Mouse (Mus musculus): ENCODE measurements around the gene Cyp21a1. TPM values are rescaled to one million over a fixed set of nuclear protein-coding genes. Genes with fewer than 3 reads are reported as not detected.
"Not testable (repeated sequence)": the region's sequence is repeated elsewhere in the genome, so short reads cannot be mapped to it uniquely, and the experiment has no call there.

The Cyp21a1 gene
- polyA plus RNA-seq, 1 experiment from 2014 or later, result not detected

DNA sequence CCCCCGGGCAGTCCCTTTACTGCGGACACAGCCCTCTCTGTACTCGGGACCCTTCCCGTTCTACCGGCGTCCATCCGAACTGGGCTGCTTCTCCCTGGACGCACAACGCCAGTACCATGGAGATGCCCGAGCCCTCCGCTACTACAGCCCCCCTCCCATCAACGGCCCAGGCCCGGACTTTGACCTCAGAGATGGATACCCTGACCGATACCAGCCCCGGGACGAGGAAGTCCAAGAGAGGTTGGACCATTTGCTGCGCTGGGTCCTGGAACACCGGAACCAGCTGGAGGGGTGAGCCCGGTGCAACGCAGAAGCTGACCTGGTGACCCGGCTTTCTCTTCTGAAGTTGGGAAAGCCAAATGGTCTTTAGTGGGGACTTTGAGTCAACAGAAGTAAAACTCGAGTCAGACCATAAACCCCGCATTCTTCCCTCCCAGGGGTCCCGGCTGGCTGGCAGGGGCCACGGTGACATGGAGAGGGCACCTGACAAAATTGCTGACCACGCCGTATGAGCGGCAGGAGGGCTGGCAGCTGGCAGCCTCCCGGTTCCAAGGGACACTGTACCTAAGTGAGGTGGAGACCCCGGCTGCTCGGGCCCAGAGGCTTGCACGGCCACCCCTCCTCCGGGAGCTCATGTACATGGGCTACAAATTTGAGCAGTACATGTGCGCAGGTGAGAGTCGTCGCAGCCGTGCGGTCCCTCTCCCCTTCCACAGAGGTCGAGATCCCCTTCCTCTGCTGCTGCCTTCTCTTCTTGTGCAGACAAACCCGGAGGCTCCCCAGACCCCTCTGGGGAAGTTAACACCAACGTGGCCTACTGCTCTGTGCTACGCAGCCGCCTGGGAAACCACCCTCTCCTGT is 33.3 kb upstream of the Cyp21a1 start:
- Histone ChIP-seq H3K9ac (ENCODE audit: low read length) (peak overlapping the region; percentile 75), H3K4me3 (ENCODE audit: low read length) (peak overlapping the region; percentile 81), H3K27ac (ENCODE audit: low read length) (peak overlapping the region; percentile 59), H3K4me1 (ENCODE audit: control insufficient read depth, insufficient read depth, low read length) (peaks cover 18% of the 10 kb centered on the region), H3K36me3 (ENCODE audit: control insufficient read depth, insufficient read depth) (peaks cover 18% of the 10 kb centered on the region), H3K27me3 (ENCODE audit: control insufficient read depth, insufficient read depth, low read length) (no peaks in the 10 kb centered on the region), H3K4me2 (ENCODE audit: low read depth, low read length) (peak overlapping the region; percentile 98), H3K9me3 (replicated peaks; ENCODE audit: control insufficient read depth, low read length) (no peaks in the 10 kb centered on the region)
- ATAC-seq (replicated peaks; ENCODE audit: extremely low read depth, insufficient read depth, low FRiP score), result no peak
- WGBS, result 35% methylated on average over 43 of the region's 43 CpGs

DNA sequence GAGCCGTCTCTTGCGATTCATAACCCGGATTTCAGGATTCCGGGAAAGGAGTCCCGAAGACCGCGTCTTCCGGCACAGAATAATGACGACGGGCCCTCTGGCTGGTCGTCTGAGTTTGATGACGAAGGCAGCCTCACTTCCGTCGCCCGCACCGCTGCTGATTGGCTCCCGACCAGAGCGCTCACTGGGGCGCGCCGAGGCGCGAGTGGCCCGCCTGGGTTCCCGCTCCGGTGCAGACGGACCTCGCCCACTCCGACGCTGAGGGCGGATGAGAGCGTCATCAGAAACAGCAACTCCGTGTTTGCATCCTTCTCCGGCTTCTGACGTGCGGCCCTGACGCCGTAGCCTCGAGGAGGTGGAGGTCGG is 32.5 kb upstream of the Cyp21a1 start, which contains the start of the genes Stk19 and Dxo:
Gene Stk19, minus strand, starts transcription at position 90 of the 366 bp plus-strand sequence.
Gene Dxo, plus strand, starts transcription at position 164 of the 366 bp plus-strand sequence.
- peak within 1 kb of the TSS; percentile 81 for H3K4me3 ChIP-seq (ENCODE audit: low read length)
- no peaks in the 10 kb centered on the region for H3K9me3 ChIP-seq (replicated peaks; ENCODE audit: control insufficient read depth, low read length)
- peak; percentile 94 for ATAC-seq (replicated peaks; ENCODE audit: extremely low read depth, insufficient read depth, low FRiP score)
- H3K4me1 ChIP-seq (ENCODE audit: control insufficient read depth, insufficient read depth, low read length), result peaks cover 18% of the 10 kb centered on the region
- WGBS, result under 1% methylated on average over 40 of the region's 40 CpGs
- no peaks in the 10 kb centered on the region for H3K27me3 ChIP-seq (ENCODE audit: control insufficient read depth, insufficient read depth, low read length)
- peak within 1 kb of the TSS; percentile 75 for H3K9ac ChIP-seq (ENCODE audit: low read length)
- peak within 1 kb of the TSS; percentile 59 for H3K27ac ChIP-seq (ENCODE audit: low read length)
- H3K36me3 ChIP-seq (ENCODE audit: control insufficient read depth, insufficient read depth), result peaks cover 20% of the 10 kb centered on the region
- peak within 1 kb of the TSS; percentile 98 for H3K4me2 ChIP-seq (ENCODE audit: low read depth, low read length)

GRCm38 (mm10) chr17:34836155-34836855 is 31.9 kb upstream of the Cyp21a1 start:
- peaks cover 24% of the 10 kb centered on the region for H3K36me3 ChIP-seq (ENCODE audit: control insufficient read depth, insufficient read depth)
- ATAC-seq (replicated peaks; ENCODE audit: extremely low read depth, insufficient read depth, low FRiP score), result peak; percentile 60
- H3K9ac ChIP-seq (ENCODE audit: low read length), result peak overlapping the region; percentile 75
- peak overlapping the region; percentile 98 for H3K4me2 ChIP-seq (ENCODE audit: low read depth, low read length)
- H3K4me1 ChIP-seq (ENCODE audit: control insufficient read depth, insufficient read depth, low read length), result peaks cover 18% of the 10 kb centered on the region
- H3K27me3 ChIP-seq (ENCODE audit: control insufficient read depth, insufficient read depth, low read length), result no peaks in the 10 kb centered on the region
- no peaks in the 10 kb centered on the region for H3K9me3 ChIP-seq (replicated peaks; ENCODE audit: control insufficient read depth, low read length)
- peak overlapping the region; percentile 59 for H3K27ac ChIP-seq (ENCODE audit: low read length)
- 4% methylated on average over 48 of the region's 48 CpGs for WGBS
- H3K4me3 ChIP-seq (ENCODE audit: low read length), result peak overlapping the region; percentile 81

DNA sequence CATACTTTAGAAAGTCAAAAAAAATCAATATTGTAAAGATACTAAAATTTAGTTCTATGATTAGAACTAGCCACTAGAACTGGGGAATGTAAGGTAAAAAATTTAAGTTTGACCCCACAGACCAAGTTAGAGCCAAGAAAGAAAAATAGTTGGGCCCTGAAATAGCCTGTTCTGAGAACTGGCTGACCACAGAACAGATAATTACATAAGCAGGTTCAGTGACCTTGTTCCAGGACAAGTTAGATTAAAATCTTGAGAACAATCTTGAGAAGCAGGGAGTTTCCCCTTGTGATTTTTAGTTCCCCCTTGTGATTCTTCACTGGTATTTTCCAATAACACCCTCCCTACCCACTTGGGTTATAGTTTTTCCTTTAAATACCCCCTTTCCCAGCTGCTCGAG is 26.4 kb upstream of the Cyp21a1 start:
- H3K27ac ChIP-seq (ENCODE audit: low read length); H3K4me3 ChIP-seq (ENCODE audit: low read length); ATAC-seq (replicated peaks; ENCODE audit: extremely low read depth, insufficient read depth, low FRiP score); H3K4me2 ChIP-seq (ENCODE audit: low read depth, low read length); H3K9me3 ChIP-seq (replicated peaks; ENCODE audit: control insufficient read depth, low read length); H3K27me3 ChIP-seq (ENCODE audit: control insufficient read depth, insufficient read depth, low read length); H3K9ac ChIP-seq (ENCODE audit: low read length); H3K4me1 ChIP-seq (ENCODE audit: control insufficient read depth, insufficient read depth, low read length): not testable (repeated sequence)
- 89% methylated on average over 1 of the region's 1 CpGs for WGBS
- peaks cover 39% of the 10 kb centered on the region for H3K36me3 ChIP-seq (ENCODE audit: control insufficient read depth, insufficient read depth)

- no peaks in the 10 kb centered on the region for H3K36me3 ChIP-seq (ENCODE audit: control insufficient read depth, insufficient read depth)
- H3K9ac ChIP-seq (ENCODE audit: low read length), result no peak overlapping the region
- H3K9me3 ChIP-seq (replicated peaks; ENCODE audit: control insufficient read depth, low read length), result no peaks in the 10 kb centered on the region
- 72% methylated on average over 7 of the region's 7 CpGs for WGBS
- no peak overlapping the region for H3K27ac ChIP-seq (ENCODE audit: low read length)
- ATAC-seq (replicated peaks; ENCODE audit: extremely low read depth, insufficient read depth, low FRiP score), result no peak
- no peak overlapping the region for H3K4me2 ChIP-seq (ENCODE audit: low read depth, low read length)
- H3K4me1 ChIP-seq (ENCODE audit: control insufficient read depth, insufficient read depth, low read length), result no peaks in the 10 kb centered on the region
- H3K27me3 ChIP-seq (ENCODE audit: control insufficient read depth, insufficient read depth, low read length), result no peaks in the 10 kb centered on the region
- no peak overlapping the region for H3K4me3 ChIP-seq (ENCODE audit: low read length)
Observed at GRCm38 (mm10) chr17:34814818-34815370, 10.5 kb upstream of the Cyp21a1 start.

DNA sequence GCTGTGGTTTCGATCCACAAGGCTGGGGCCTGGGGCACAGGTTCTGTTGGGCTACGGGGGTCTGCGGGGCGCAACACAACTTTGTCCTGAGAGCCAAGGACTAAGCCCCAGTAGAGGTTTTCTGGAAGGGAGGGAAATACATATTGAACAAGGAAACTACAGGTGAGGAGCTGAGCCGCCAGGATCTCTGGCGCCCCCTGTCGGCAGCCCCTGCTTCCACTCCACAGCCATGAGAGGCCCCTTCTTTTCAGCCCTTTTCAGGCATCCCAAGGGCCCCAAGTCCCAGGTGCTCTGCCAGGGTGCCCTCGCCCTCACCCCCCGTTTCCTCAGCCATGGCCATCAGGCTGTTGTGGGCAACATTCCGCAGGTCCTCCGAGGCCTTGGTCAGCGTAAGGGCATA is 9.4 kb upstream of the Cyp21a1 start:
- not testable (repeated sequence) for H3K36me3 ChIP-seq (ENCODE audit: control insufficient read depth, insufficient read depth); H3K27me3 ChIP-seq (ENCODE audit: control insufficient read depth, insufficient read depth, low read length); ATAC-seq (replicated peaks; ENCODE audit: extremely low read depth, insufficient read depth, low FRiP score); H3K9ac ChIP-seq (ENCODE audit: low read length); H3K4me2 ChIP-seq (ENCODE audit: low read depth, low read length); H3K27ac ChIP-seq (ENCODE audit: low read length); H3K4me3 ChIP-seq (ENCODE audit: low read length); H3K4me1 ChIP-seq (ENCODE audit: control insufficient read depth, insufficient read depth, low read length); H3K9me3 ChIP-seq (replicated peaks; ENCODE audit: control insufficient read depth, low read length)
- 61% methylated on average over 11 of the region's 12 CpGs for WGBS

DNA sequence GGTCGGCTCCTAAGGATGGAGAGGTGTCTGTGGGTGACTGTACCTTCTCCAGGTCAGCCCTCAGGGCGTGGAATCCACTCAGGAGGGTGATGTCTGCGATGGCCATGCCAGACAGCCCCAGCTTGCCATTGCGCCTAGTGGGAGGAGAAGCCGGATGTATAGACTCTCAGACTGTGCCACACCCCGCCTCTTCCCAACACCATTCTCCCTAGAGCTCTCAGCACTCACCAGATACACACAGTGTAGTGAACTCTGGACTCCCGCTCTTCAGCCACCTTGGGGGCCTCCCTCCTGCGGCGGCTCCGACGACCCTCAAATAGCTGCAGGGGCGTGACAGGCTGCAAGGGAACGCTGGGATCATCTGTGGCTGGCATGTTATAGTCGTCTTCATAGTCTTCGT is 6.9 kb upstream of the Cyp21a1 start:
- H3K4me1 ChIP-seq (ENCODE audit: control insufficient read depth, insufficient read depth, low read length), result no peaks in the 10 kb centered on the region
- no peak overlapping the region for H3K9ac ChIP-seq (ENCODE audit: low read length)
- no peaks in the 10 kb centered on the region for H3K36me3 ChIP-seq (ENCODE audit: control insufficient read depth, insufficient read depth)
- no peak overlapping the region for H3K27ac ChIP-seq (ENCODE audit: low read length)
- ATAC-seq (replicated peaks; ENCODE audit: extremely low read depth, insufficient read depth, low FRiP score), result no peak
- no peak overlapping the region for H3K4me3 ChIP-seq (ENCODE audit: low read length)
- H3K9me3 ChIP-seq (replicated peaks; ENCODE audit: control insufficient read depth, low read length), result no peaks in the 10 kb centered on the region
- H3K4me2 ChIP-seq (ENCODE audit: low read depth, low read length), result no peak overlapping the region
- no peaks in the 10 kb centered on the region for H3K27me3 ChIP-seq (ENCODE audit: control insufficient read depth, insufficient read depth, low read length)
- 65% methylated on average over 15 of the region's 15 CpGs for WGBS

DNA sequence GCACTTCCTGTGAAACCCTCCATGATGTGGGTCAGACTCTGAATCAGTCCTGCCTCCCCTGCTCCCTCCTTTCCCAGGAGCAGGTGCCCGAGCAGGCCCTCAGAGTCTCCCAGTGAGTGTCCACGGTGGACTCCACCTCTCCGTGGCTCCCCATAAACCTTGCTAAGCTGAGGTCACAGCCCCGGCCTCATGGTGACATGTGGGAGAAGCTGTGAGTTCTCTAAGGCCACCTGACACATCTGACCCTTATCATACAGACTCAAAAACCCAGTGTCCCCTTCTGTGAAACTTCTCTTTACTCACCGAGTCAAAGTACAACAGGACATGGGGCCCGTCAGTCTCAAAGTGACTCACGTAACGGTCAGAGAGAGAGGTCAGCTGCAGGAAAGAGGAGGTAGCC is 6.5 kb upstream of the Cyp21a1 start:
- not testable (repeated sequence) for H3K9me3 ChIP-seq (replicated peaks; ENCODE audit: control insufficient read depth, low read length); H3K36me3 ChIP-seq (ENCODE audit: control insufficient read depth, insufficient read depth); H3K4me1 ChIP-seq (ENCODE audit: control insufficient read depth, insufficient read depth, low read length); H3K4me2 ChIP-seq (ENCODE audit: low read depth, low read length); H3K4me3 ChIP-seq (ENCODE audit: low read length); H3K27ac ChIP-seq (ENCODE audit: low read length); H3K27me3 ChIP-seq (ENCODE audit: control insufficient read depth, insufficient read depth, low read length); H3K9ac ChIP-seq (ENCODE audit: low read length); ATAC-seq (replicated peaks; ENCODE audit: extremely low read depth, insufficient read depth, low FRiP score)
- 77% methylated on average over 8 of the region's 8 CpGs for WGBS

DNA sequence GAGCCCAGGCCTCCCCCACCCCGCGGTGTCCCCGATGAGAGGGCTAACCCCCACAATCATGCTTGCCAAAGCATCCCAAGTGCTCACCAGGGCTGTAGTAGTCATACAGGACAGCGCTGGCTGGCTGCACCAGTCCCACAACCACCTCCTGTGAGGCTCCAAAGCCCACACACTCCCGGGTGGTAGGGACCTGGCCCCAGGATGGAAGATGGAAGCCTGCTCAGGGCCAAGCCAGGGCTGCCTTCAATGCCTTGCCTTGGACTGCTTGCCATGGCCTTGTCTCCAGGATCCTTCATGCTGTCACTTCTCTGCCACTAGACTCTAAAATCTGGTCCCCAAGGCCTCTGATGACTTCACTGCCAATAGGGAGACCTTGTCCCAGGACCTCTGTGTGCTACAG is 6.0 kb upstream of the Cyp21a1 start:
- not testable (repeated sequence) for ATAC-seq (replicated peaks; ENCODE audit: extremely low read depth, insufficient read depth, low FRiP score); H3K4me2 ChIP-seq (ENCODE audit: low read depth, low read length)
- WGBS, result 87% methylated on average over 5 of the region's 5 CpGs

More for the DNA sequence above, 6.0 kb upstream of the Cyp21a1 start:
- H3K27ac ChIP-seq (ENCODE audit: low read length); H3K9me3 ChIP-seq (replicated peaks; ENCODE audit: control insufficient read depth, low read length); H3K27me3 ChIP-seq (ENCODE audit: control insufficient read depth, insufficient read depth, low read length); H3K36me3 ChIP-seq (ENCODE audit: control insufficient read depth, insufficient read depth); H3K9ac ChIP-seq (ENCODE audit: low read length); H3K4me1 ChIP-seq (ENCODE audit: control insufficient read depth, insufficient read depth, low read length); H3K4me3 ChIP-seq (ENCODE audit: low read length): not testable (repeated sequence)
